Mouse (Mus musculus) embryonic fibroblast, embryonic 13.5 days (primary cell): ENCODE measurements around the gene Slc48a1.

Source experiments
- CTCF ChIP-seq: IDR thresholded peaks from 2 replicates; pipeline ENCODE4 v1.5.1; 2011; ENCODE audit warnings: mild to moderate bottlenecking, control low read depth, low read length, moderate library complexity, borderline replicate concordance; ENCODE audit not compliant: insufficient read depth
- POLR2A ChIP-seq: IDR thresholded peaks from 2 replicates; pipeline ENCODE4 v1.6.1; 2011; ENCODE audit warnings: low read depth, mild to moderate bottlenecking, control low read depth, low read length, moderate library complexity

- TF ChIP-seq POLR2A (no peak), CTCF (no peak)
These were observed 4.4 kb upstream of the Slc48a1 start for GRCm38 (mm10) chr15:97773961-97774370.
